Mouse (Mus musculus) central nervous system, embryonic 18 days (tissue): Measurements from ENCODE around the gene Gm11114. TPM values are rescaled to one million over a fixed set of nuclear protein-coding genes. Genes with fewer than 3 reads are reported as not detected.

Experiments
- polyA plus RNA-seq: library from polyadenylated mRNA; depleted of rRNA; stranded (reverse); fragments of >200 nt; gene quantifications from 2 replicates; pipeline ENCODE4 v1.2.3, GENCODE M21; 2012; rRNA removed

Gm11114 gene
- polyA plus RNA-seq, result not detected in 2 replicates

GRCm38 (mm10) chr9:85312473-85312872 lies at the start of gene Gm11114:
Gm11114 (plus strand) TSS chr9:85312773.

GRCm38 (mm10) chr9:85327242-85328211 lies 15.0 kb downstream of the Gm11114 start, which contains the start of gene Tent5a:
Tent5a (minus strand) TSS chr9:85327348.

Other genes with a start within 250 kb of the Gm11114 start
- 2.1 and 3.1 TPM in 2 replicates for gene Tent5a, start 14.6 kb downstream of the Gm11114 start, polyA plus RNA-seq